Mouse (Mus musculus): ENCODE results near the gene Fnip2. TPM values are rescaled to one million over a fixed set of nuclear protein-coding genes. Genes with fewer than 3 reads are reported as not detected.

Fnip2 gene
- polyA plus RNA-seq, 1 experiment from 2014 or later: 6.4 TPM

DNA sequence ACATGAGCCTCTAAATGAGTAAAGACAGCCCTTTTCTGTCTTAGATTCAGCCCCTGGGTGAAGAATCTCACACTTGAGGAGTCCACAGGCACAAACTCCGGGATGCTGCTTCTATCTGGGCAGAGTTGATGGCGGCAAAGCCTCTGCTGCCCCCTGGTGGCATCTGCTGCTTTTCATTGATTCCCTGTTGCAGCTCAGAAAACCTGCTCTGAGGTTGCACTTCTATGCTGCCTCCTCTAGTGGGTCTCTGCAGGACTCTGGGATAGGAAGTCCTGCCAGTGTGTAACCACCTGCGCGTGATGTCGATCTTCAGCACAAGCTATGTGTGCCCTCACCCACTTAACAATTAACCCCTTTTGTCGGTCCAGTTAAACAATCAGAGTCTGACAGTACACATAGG is 19.2 kb upstream of the Fnip2 start:
- Histone ChIP-seq H3K36me3 (ENCODE audit: insufficient read depth) (no peaks in the 10 kb centered on the region), H3K4me2 (no peak overlapping the region), H3K27me3 (ENCODE audit: insufficient read depth, low read length) (no peaks in the 10 kb centered on the region), H3K27ac (ENCODE audit: low read depth) (no peak overlapping the region), H3K4me3 (ENCODE audit: low read depth, low read length) (no peak overlapping the region), H3K4me1 (ENCODE audit: insufficient read depth) (no peaks in the 10 kb centered on the region), H3K9ac (no peak overlapping the region), H3K9me3 (ENCODE audit: low read depth, low read length) (no peaks in the 10 kb centered on the region)
- peak; percentile 98 for TF ChIP-seq CTCF (IDR thresholded peaks at IDR 0.05; ENCODE audit: low read depth)
- DNase-seq (peak; percentile 97), ATAC-seq (ENCODE audit: insufficient read depth) (peak; percentile 65)
- 3% methylated on average over 6 of the region's 6 CpGs for whole genome bisulfite sequencing

DNA sequence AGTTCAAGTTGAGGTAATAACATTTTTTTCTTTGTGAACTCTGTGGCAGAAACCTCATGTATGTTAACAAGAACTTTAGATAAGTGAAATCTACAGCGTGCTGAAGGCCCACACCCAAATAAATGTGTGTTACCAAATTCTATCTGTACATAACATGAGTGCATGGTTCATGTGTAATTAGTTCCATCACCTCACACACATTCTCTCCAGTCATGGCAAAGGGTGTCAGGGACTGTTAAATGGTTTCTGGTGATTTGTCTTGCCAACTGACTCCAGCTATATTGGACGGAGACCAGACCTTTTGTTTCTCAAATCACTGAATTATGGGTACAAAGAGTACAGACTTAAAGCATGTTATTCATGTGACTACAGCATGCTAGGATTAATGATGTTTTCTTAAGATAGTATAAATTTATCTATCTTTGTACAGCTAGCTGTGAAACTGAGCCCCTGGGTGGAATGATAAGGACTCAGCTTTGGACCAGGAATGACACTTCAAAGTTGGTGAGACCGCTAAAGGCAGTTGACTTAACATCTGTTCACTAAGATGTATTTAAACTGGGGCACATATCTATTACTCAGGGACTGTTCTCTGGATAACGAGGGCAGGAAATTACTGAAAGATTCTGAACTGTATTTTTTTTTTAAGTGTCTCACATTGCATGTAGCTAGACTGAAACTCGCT is 12.4 kb upstream of the Fnip2 start:
- no peaks in the 10 kb centered on the region for H3K27me3 ChIP-seq (ENCODE audit: insufficient read depth, low read length)
- H3K4me1 ChIP-seq (ENCODE audit: insufficient read depth): no peaks in the 10 kb centered on the region
- 49% methylated on average over 5 of the region's 5 CpGs for WGBS
- H3K4me3 ChIP-seq (ENCODE audit: low read depth, low read length): no peak overlapping the region
- H3K27ac ChIP-seq (ENCODE audit: low read depth): no peak overlapping the region
- DNase-seq: no peak
- TF ChIP-seq CTCF (IDR thresholded peaks at IDR 0.05; ENCODE audit: low read depth): no peak
- no peaks in the 10 kb centered on the region for H3K36me3 ChIP-seq (ENCODE audit: insufficient read depth)
- H3K9ac ChIP-seq: no peak overlapping the region
- H3K4me2 ChIP-seq: no peak overlapping the region
- no peaks in the 10 kb centered on the region for H3K9me3 ChIP-seq (ENCODE audit: low read depth, low read length)
- ATAC-seq (ENCODE audit: insufficient read depth): no peak

DNA sequence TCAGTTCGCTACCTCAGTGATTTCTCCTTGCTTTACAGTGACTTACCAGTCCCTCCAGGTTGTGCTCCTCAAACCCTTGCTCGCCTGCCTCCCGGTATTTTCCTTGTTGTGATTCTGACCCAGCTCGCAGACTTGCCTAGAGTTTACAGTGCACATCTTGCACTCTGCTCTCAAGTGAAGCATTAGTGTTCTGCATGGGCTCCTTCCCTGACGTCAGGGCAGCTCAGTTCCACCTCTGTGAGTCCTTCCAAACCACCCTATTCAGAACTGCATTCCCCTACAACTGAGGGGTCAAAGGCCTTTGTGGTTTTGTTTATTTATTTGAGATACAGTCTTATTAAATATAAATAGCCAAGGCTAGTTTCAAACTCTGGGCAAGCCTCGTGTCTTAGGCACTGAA is 10.6 kb upstream of the Fnip2 start:
- 64% methylated on average over 6 of the region's 6 CpGs for WGBS
- no peaks in the 10 kb centered on the region for H3K27me3 ChIP-seq (ENCODE audit: insufficient read depth, low read length)
- DNase-seq (no peak), ATAC-seq (ENCODE audit: insufficient read depth) (no peak)
- H3K4me2 ChIP-seq: no peak overlapping the region
- no peak overlapping the region for H3K27ac ChIP-seq (ENCODE audit: low read depth)
- no peaks in the 10 kb centered on the region for H3K36me3 ChIP-seq (ENCODE audit: insufficient read depth)
- H3K4me3 ChIP-seq (ENCODE audit: low read depth, low read length): no peak overlapping the region
- TF ChIP-seq CTCF (IDR thresholded peaks at IDR 0.05; ENCODE audit: low read depth): no peak
- no peak overlapping the region for H3K9ac ChIP-seq
- H3K9me3 ChIP-seq (ENCODE audit: low read depth, low read length): no peaks in the 10 kb centered on the region
- no peaks in the 10 kb centered on the region for H3K4me1 ChIP-seq (ENCODE audit: insufficient read depth)

DNA sequence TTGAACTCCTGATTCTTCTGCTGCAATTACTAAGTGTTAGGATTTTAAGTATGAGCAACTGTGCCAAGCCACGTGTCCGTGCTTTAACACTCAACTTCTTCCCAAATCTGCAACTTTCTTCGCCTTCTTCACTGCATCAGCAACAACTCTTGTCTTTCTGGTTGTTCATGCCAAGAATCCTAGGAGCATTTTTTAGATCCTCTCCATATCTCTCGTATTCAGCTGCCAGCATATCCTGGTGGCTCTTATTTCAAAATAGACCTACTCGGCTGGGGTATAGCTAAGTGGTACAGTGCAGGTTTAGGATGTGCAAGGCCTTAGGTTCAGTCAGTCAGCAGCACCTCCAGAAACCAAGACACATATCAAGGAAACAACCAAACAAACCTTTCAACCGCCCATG is 10.0 kb upstream of the Fnip2 start:
- H3K4me3 ChIP-seq (ENCODE audit: low read depth, low read length): no peak overlapping the region
- 73% methylated on average over 6 of the region's 6 CpGs for WGBS
- DNase-seq: no peak
- ATAC-seq (ENCODE audit: insufficient read depth): no peak
- H3K27ac ChIP-seq (ENCODE audit: low read depth): no peak overlapping the region
- H3K4me1 ChIP-seq (ENCODE audit: insufficient read depth): no peaks in the 10 kb centered on the region
- H3K27me3 ChIP-seq (ENCODE audit: insufficient read depth, low read length): no peaks in the 10 kb centered on the region
- no peaks in the 10 kb centered on the region for H3K36me3 ChIP-seq (ENCODE audit: insufficient read depth)
- no peak overlapping the region for H3K4me2 ChIP-seq
- TF ChIP-seq CTCF (IDR thresholded peaks at IDR 0.05; ENCODE audit: low read depth): no peak
- no peaks in the 10 kb centered on the region for H3K9me3 ChIP-seq (ENCODE audit: low read depth, low read length)
- H3K9ac ChIP-seq: no peak overlapping the region

DNA sequence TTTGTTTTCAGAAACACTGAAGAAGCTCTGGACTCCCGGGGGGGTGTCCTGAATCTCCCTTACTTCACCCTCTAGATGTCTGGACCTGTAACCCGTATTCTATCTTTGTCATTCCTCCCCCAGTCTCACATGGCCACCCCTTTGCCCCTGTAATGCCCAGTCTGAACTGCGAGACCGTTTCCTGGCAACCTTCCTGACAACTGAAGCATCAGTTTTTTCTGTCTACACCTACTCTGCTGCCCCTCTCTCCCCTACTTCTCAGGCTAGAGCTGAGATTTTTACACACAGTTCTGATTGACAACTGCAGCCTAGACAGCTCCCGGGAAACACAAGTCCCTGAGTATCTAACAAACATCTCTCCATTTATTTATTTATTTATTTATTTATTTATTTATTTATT is 9.3 kb upstream of the Fnip2 start:
- H3K9ac ChIP-seq: no peak overlapping the region

DNA sequence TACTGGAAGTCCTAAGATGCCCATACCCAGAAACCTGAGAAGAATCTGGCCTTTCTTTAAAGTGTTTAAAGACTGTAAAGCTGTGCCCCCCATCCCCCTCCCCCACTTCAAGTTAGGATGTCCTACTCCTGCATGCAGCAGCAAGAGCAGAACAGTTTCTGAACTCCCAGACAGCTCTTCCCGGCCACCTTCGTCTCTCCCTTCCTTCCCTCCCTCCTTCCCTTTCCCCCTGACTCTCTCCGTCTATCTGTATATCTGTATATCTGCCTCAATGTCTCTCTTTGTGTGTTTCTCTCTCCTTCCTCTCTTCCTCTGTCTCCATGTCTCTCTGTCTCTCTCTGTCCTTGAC is 8.8 kb upstream of the Fnip2 start:
- ATAC-seq (ENCODE audit: insufficient read depth): peak; percentile 45
- Histone ChIP-seq H3K27me3 (ENCODE audit: insufficient read depth, low read length) (no peaks in the 10 kb centered on the region), H3K36me3 (ENCODE audit: insufficient read depth) (no peaks in the 10 kb centered on the region), H3K9me3 (ENCODE audit: low read depth, low read length) (no peaks in the 10 kb centered on the region), H3K4me2 (peak overlapping the region; percentile 43), H3K4me3 (ENCODE audit: low read depth, low read length) (no peak overlapping the region), H3K9ac (no peak overlapping the region), H3K27ac (ENCODE audit: low read depth) (no peak overlapping the region), H3K4me1 (ENCODE audit: insufficient read depth) (no peaks in the 10 kb centered on the region)
- TF ChIP-seq CTCF (IDR thresholded peaks at IDR 0.05; ENCODE audit: low read depth): no peak
- DNase-seq: no peak
- 9% methylated on average over 3 of the region's 3 CpGs for WGBS

More for the DNA sequence above, 9.3 kb upstream of the Fnip2 start:
- no peaks in the 10 kb centered on the region for H3K36me3 ChIP-seq (ENCODE audit: insufficient read depth)
- H3K4me3 ChIP-seq (ENCODE audit: low read depth, low read length): no peak overlapping the region
- ATAC-seq (ENCODE audit: insufficient read depth) (peak; percentile 30; the same call in 1 of the 2 replicates), DNase-seq (peak; percentile 29)
- H3K27me3 ChIP-seq (ENCODE audit: insufficient read depth, low read length): no peaks in the 10 kb centered on the region
- TF ChIP-seq CTCF (IDR thresholded peaks at IDR 0.05; ENCODE audit: low read depth): no peak
- no peaks in the 10 kb centered on the region for H3K4me1 ChIP-seq (ENCODE audit: insufficient read depth)
- peak overlapping the region; percentile 43 for H3K4me2 ChIP-seq
- no peaks in the 10 kb centered on the region for H3K9me3 ChIP-seq (ENCODE audit: low read depth, low read length)
- no peak overlapping the region for H3K27ac ChIP-seq (ENCODE audit: low read depth)
- 19% methylated on average over 5 of the region's 5 CpGs for WGBS

DNA sequence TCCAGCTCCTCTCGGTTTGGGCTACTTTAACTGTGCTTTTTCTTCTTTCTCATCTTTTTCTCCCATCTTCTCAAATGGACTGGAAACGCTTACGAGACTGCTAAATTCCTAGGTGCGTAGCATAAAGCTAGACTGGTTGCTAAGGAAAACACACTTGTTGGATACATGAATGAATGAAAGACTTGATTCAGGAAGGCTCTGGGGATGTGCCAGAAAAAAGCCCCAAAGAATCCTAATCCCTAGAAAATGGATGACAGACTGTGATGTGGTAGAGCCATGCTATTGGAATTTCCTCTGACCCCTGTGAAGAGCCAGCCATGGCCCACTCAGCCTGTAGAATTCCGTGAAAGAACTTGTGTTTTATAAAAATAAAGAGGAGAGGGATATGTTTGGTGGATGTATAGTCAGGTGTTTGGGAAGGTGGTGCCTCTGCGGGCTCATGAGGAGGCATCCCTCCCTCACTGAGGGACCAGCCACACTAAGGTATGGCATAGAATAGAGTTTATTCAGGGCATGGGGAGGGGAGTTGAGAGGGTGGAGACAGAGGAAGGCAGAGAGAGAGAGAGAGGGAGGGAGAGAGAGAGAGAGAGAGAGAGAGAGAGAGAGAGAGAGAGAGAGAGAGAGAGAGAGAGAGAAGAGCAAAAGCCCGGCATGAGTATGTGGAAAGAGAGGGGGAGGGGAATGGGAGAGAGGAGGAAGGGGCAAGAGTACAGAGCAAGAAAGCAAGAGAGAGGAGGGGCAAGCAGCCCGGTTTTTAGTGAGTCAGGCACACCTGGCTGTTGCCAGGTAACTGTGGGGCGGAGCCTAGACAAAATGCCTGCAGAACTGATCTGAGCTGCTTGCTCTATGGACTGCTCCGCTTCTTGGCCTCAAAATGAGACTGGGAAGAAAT is 8.2 kb upstream of the Fnip2 start:
- Histone ChIP-seq H3K27ac (ENCODE audit: low read depth) (no peak overlapping the region), H3K27me3 (ENCODE audit: insufficient read depth, low read length) (no peaks in the 10 kb centered on the region), H3K4me3 (ENCODE audit: low read depth, low read length) (no peak overlapping the region), H3K36me3 (ENCODE audit: insufficient read depth) (no peaks in the 10 kb centered on the region), H3K9me3 (ENCODE audit: low read depth, low read length) (no peaks in the 10 kb centered on the region), H3K9ac (no peak overlapping the region), H3K4me1 (ENCODE audit: insufficient read depth) (no peaks in the 10 kb centered on the region), H3K4me2 (peak overlapping the region; percentile 43)
- ATAC-seq (ENCODE audit: insufficient read depth) (peak; percentile 81), DNase-seq (peak; percentile 65)
- WGBS: 36% methylated on average over 10 of the region's 10 CpGs
- no peak for TF ChIP-seq CTCF (IDR thresholded peaks at IDR 0.05; ENCODE audit: low read depth)
